Mouse (Mus musculus) cerebellum, adult 18-20 months (tissue): Measurements from ENCODE around the gene Itgb3bp.

Experiments used
- DNase-seq, 2 experiments: peaks; one replicate each; pipeline ENCODE4 v3.0.0; 2021

Gene Itgb3bp

GRCm38 (mm10) chr4:99929613-99930517 lies at the start of gene Itgb3bp:
Gene Itgb3bp, minus strand, starts transcription at chr4:99929813.
- peak; percentile 84 for DNase-seq

GRCm38 (mm10) chr4:99979326-99979725 lies 49.7 kb upstream of the Itgb3bp start:
- no peak for DNase-seq

- DNase-seq, result no peak
Measured at GRCm38 (mm10) chr4:99974375-99974774, 44.8 kb upstream of the Itgb3bp start.

GRCm38 (mm10) chr4:99973931-99974330 lies 44.3 kb upstream of the Itgb3bp start:
- DNase-seq, result peak; percentile 7 to 13

GRCm38 (mm10) chr4:99972886-99973285 lies 43.3 kb upstream of the Itgb3bp start:
- no peak for DNase-seq

- DNase-seq, result no peak
Measured at GRCm38 (mm10) chr4:99970097-99970496, 40.5 kb upstream of the Itgb3bp start.

- no peak for DNase-seq
Measured at GRCm38 (mm10) chr4:99969328-99969727, 39.7 kb upstream of the Itgb3bp start.

- DNase-seq, result no peak
Measured at GRCm38 (mm10) chr4:99966555-99966954, 36.9 kb upstream of the Itgb3bp start.

- DNase-seq, result no peak
Measured at GRCm38 (mm10) chr4:99959308-99959707, 29.7 kb upstream of the Itgb3bp start.

- no peak for DNase-seq
Measured at GRCm38 (mm10) chr4:99958084-99958815, 28.6 kb upstream of the Itgb3bp start.

GRCm38 (mm10) chr4:99957186-99957585 lies 27.6 kb upstream of the Itgb3bp start:
- no peak for DNase-seq

- no peak for DNase-seq
Measured at GRCm38 (mm10) chr4:99955396-99955795, 25.8 kb upstream of the Itgb3bp start.

- no peak for DNase-seq
Measured at GRCm38 (mm10) chr4:99953904-99954303, 24.3 kb upstream of the Itgb3bp start.

- no peak for DNase-seq
Measured at GRCm38 (mm10) chr4:99947896-99948295, 18.3 kb upstream of the Itgb3bp start.

- no peak for DNase-seq
Measured at GRCm38 (mm10) chr4:99947192-99947591, 17.6 kb upstream of the Itgb3bp start.

- no peak for DNase-seq
Measured at GRCm38 (mm10) chr4:99946516-99946915, 16.9 kb upstream of the Itgb3bp start.

- no peak for DNase-seq
Measured at GRCm38 (mm10) chr4:99945011-99945410, 15.4 kb upstream of the Itgb3bp start.

- no peak for DNase-seq
Measured at GRCm38 (mm10) chr4:99944606-99945005, 15.0 kb upstream of the Itgb3bp start.

GRCm38 (mm10) chr4:99941655-99942414 lies 12.2 kb upstream of the Itgb3bp start:
- DNase-seq, result peak; percentile 26 to 35

- no peak for DNase-seq
Measured at GRCm38 (mm10) chr4:99939711-99940505, 10.3 kb upstream of the Itgb3bp start.

GRCm38 (mm10) chr4:99936278-99936677 lies 6.7 kb upstream of the Itgb3bp start:
- no peak for DNase-seq

GRCm38 (mm10) chr4:99934859-99935258 lies 5.2 kb upstream of the Itgb3bp start:
- peak; percentile 47 to 51 for DNase-seq
